Mouse (Mus musculus) hindlimb bud, embryonic 11.5 days (tissue): ENCODE measurements around the gene Shank2.

Experiments
- DNase-seq: peaks from one replicate; pipeline ENCODE4 v3.0.0-alpha.2; 2012; ENCODE audit warnings: low read depth, low spot score; ENCODE audit errors: extremely low spot score

Shank2 gene

DNA sequence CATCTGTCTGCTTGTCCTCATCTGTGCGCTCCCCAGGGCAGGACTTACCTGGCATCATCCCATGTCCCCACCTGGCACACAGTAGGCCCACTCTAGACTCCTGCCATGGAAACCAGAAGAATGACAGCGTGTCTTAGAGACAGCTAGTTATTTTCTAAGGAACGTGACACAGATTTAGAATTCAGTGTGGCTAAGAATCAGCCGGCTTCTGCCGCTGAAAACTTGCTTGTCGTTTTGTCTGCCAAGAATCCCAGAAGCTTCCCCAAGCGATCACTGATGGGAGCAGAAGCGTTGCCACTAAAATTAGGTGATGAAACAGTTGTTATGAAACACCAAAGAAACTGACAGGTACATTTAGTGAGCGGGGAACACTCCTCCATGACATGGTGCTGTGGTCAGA is 208.8 kb downstream of the Shank2 start:
- no peak for DNase-seq

DNA sequence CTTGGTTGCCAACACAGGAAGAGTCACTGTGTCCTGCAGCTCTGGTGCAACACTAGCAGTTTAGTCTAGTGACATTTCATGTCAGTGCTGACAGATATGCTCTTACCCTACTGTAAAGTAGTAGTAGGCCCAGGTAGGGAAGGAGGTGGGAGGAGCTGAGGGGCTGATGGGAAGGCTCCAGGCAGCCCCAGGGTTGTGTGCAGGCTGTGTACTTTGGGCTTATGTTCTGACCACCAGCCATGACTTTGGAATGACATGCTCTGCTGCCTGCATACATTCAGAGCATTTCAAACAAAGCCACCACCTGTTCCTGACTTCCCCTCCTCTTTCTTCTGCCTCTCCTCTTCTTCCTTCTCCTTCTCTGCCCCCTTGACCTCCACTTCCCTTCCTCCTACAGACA is 211.0 kb downstream of the Shank2 start:
- DNase-seq: no peak

DNA sequence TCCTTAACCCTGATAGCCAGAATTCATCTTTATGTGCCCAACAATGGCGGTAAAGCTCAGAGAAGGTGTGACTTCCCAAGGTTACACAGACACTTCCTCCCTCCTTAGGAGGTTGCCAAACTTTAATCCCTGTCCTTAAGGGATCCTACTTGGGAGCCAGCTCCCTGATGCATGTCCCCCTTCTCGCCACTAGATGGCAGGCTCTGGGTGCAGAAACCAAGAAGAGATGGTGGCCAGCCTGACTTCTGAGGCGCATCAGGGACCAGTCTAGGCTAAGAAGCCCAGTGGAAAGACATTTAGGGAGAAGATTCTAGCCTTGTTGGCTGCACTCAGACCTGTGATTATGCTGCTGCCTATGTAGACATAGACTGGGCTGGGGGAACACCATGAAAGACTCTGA is 215.5 kb downstream of the Shank2 start:
- peak; percentile 44 for DNase-seq

DNA sequence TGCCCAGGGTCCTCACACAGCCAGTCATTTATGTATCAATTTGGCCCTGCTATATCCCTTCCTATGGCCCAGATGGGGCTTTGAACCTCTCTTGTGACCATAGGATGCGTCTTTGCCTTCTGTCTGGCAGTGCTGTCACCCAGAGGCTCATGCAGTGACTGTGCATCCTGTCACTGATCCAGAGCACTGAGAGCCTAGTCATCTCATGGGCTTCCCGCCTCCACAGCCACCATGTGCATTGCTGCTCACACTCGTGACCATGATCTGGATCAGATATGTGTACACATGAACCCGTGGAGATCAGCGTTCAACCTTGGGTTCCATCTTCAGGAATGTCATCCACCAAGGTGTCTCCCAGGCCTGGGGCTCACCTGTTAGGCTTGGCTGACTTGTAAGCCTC is 227.0 kb downstream of the Shank2 start:
- DNase-seq: no peak

DNA sequence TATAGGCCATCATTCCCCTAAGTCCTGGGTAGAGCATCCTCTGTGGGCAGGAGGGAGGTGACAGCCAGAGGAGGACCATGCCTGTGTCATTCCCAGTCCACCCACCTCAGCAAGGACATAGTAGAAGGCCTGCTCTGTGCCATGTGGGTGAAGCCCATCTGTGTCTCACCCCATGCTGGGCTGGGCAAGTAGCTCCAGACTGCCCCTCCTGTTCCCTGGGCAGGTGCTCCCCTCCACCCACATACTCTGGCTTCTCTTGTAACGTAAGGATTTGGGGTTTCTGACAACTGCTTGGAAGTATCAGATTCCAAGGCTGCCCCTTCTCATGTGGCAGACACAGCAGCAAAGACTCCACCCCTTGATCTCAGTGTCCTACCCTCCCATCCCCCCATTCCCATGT is 227.7 kb downstream of the Shank2 start:
- no peak for DNase-seq

DNA sequence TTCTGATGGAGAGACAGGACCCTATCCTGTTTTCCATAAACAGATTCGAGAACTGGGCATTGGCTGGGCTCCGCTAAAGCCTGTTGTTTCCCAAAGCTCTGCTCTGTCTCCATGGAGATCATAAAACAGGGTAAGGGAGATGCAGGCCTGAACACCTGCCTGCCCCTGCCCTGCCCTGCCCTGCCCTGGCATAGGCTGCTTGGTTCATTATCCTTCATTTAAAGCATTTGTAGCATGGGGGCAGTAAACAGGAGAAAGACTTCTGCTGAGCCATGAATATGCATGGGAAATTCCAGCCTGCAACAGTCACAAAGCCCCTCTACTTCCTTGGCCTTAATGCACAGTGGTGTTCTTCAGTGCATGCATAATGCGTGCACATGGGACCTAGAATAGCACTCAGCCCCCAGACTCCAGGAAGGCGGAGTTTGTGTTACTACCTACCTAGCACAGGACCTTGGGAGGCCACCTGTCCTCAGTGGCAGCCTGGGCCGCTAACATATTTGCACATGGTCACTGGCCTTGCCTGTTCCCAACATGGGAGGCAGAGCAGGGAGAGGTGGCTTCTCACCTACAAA is 230.5 kb downstream of the Shank2 start:
- no peak for DNase-seq

DNA sequence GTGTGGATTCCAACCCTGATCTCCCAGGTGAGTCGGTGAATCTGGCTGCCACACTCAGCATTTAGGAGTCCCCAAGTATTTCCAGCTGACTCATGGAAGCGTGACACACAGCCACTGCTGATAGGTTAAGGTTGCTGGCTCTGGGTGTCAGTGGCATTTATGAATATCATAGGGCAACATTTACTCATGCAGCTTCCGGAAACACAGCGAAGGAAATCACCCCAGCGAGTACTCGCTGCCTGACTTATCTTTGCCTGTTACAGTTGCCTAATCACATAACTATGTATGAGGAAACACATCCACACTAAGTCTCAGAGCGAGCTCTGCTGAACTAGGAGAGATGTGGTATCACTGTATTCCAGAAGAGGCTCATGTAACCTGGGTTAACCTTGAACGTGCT is 231.8 kb downstream of the Shank2 start:
- no peak for DNase-seq

DNA sequence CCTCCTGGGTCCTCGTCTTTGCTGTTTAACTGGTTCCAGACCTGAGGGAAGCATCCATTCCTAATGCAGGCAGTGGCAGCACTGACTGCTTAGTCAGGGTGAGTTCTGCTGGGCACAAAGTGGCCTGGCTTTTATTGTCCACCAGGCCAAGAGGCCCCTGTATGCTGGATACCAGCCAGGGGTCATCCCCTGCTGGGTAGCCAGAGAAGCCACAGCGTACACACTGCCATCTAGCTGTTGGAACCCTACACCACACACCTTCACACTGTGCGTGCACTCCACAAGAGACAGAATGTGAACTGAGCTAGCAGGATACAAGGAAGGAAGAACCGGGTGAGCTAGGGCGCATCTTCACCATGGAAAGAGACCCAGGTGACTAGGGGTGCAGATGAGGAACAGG is 233.1 kb downstream of the Shank2 start:
- DNase-seq: no peak

DNA sequence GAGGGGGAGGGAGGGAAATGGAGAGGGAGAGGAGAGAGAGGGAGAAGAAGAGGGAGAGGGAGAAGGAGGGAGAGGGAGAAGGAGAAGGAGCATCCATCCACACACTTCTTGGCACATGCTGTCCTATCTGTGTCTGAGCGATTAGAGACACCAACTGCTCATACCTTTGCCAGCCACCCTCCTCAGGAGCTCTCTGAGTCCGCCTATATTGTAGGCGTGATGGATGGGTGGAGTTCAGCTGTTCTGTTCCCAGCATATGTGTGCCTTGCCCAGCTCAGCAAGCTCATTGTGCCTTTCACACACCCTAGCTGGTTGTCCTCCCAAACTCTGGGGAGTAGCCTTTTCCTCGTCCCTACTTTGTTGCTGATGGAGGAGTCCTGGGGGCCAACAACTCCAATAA is 233.8 kb downstream of the Shank2 start:
- DNase-seq: no peak

DNA sequence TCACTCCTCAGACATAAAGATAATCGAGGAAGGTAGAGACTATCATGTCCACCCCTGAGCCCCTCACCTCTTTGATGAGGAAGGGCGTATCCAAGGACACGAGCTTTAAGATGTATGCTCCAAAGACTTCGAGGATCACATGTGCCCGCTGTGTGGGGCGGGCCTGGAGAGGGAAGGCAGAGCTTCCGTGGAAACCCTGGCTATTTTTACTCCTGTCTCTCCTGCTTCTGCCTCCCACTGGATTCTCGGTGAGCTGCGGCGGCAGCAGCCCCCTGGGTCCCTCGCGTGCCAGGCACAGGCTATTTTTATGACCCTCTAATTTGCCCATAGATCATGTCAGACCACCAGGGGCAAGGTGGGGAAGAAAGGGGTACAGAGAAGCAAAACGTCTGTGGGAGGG is 235.1 kb downstream of the Shank2 start:
- no peak for DNase-seq

DNA sequence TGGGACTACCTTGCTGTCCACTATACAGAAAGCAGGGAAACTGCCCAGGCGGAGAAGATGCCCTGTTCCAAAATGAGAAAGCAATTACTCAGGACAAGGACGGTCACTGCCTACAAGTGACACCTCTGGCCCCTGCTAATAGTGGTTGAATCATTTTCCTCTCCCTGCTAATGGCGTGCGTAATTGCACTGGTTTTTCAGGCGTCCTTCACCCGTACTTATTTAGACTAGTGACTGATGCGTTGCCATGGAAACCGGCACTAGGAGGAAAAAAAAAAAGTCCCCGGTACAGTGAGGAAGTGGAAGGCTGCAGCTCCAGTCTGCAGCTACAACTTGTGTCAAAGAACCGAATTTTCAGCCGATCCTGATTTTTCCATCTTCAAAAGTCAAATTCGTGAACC is 236.7 kb downstream of the Shank2 start:
- DNase-seq: peak; percentile 20

DNA sequence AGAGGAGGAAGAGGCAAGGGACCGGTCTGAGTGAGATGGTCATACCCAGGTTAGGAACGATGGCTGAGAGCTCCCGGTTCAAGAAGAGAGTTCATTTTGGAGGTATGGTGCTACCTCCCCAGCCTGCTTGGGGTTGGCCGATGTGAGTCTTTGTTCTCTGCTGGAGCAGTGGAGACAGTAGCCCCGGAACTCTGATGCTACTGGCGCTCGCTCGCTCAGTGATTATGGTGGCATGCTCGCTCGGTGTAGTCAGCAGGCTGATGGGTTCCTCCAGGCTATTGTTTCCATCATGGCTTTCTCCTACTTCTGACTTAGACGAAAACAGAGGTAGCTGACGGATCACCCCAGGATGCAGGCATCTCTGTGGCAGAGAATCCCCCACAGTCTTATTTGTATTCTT is 237.3 kb downstream of the Shank2 start:
- DNase-seq: no peak

DNA sequence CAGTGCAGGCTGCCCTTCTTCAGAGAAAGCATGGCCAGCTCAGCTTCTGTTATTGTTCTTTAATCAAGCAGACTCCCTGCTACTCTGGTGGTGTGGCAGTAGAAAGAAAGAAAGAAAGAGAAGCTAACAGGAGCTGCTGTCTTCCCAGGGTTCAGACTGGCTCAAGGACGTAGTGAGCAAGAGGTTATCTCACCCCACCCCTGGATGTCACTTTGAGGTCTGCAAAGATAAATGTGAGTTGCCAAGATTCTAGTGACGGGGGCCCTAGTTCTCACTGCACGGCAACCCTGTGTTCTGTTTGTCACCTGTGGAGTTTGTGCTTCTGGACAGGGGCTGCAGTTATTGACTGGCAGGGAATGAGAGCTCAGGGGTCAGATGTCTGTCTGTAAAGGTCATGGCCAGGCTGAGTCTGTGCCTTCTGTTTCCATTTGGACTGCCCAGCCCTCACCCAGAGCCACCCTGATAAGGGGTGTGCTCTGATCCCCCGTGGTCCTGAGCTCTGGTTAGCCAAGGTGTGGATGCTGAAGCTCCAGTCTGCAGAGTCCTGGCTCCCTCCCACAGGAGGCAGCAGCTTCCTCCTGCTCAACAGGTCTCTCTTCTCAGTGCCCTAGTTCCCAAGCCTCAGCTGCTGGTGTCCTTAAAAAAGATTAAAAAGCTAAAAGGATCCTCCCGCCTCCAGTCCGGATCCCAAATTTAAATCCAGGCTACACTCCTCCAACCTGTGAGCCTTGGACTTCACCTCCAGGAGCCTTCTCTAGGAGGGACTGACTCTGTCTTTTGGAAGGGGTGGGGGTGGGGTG is 238.0 kb downstream of the Shank2 start:
- DNase-seq: no peak

DNA sequence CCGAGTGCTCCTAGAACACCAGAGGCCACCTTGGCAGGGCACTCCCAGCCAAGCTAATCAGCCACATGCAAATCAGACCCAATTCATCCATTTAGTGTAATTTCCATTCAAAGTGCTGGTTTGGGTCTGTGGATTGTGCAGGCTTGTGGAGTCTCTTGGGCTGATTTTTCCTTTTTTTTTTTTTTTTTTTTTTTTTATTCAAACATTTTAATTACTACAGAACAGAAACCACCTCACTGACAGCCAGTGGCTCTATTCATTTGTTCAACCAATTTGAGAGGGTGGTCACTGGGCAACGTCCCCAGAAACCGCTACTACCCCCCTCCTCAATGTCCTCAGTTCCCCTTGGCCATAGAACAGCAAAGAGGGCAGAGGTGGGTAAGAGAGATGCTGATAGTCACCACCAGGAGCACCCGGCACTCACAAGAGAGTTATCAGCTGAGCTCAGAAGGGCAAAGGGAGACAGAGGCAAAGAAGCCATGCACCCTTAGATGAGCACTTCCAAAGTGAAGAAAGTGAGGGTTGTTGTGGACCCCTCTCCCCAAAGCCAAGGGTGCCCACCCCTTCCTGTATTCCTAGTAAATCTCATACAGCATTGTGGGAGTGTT is 239.1 kb downstream of the Shank2 start:
- no peak for DNase-seq

DNA sequence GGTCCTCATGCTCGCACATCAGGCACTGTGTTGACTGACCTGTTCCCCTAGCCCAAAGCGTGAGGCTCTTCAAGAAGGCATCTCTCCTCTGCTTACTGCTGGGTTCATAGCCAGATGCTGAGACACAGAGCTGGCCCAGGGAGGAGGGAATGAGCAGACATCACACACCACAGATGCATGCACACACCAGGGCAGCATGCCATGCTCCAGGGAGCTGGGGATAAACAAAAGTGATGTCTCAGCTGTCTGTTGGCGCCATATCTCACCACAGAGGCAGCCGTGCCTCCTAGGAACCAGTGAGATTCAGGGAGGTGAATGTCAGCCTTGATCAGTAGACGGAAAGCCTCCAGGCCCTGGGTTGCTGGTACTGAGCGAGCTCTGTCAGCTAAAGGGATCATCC is 242.5 kb downstream of the Shank2 start:
- no peak for DNase-seq

DNA sequence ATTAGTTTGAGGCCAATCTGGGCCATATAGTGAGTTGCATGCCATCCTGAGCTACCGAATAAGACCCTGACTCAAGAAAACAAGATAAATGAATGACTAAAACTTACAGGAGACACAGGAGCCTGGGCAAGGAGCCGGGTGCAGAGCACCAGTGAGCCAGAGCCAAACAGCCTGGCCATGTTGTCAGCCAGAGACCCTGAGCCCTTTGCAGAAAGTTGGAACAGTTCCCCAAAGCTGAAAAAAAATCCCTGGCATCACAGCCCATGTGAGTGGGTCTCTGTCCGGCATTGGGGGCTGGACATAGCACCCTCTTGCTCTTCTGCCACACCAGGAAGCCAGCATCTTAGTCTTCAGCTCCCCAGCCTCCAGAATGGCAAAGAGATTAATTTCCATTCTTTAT is 244.5 kb downstream of the Shank2 start:
- DNase-seq: no peak

DNA sequence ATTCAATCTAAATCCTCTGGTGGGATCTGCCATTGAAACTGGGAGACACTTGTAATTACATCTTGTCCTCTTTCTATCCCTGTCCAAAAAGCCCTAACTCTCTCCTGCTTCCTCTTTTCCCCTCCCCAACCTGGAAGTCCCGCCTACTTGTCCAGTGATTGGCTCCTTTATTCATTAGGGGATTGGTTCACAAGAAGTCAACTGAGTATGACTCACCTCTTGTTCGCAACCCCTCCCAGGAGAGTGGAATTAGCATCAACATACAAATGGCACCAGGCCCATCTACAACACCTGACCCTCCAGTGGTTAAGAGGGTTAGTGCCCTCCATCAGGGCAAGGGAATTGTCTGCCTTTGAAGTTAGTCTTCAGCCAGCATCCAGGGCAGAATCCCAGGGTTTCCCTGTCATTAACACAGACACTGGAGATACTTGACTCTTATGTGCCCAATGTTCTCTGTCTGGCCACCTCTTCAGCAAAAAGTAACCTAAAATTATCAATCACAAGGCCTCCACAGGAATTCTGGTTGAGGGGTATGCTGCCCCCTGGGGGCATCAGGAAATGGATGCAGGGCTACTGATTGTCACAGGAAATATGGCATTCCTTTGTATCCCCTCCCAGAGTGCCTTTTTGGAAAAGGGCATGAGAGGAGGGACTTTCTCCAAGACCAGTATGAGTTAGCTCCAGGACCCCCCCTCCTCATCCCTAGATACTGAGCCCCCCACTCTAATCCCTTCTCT is 247.1 kb downstream of the Shank2 start:
- DNase-seq: no peak

DNA sequence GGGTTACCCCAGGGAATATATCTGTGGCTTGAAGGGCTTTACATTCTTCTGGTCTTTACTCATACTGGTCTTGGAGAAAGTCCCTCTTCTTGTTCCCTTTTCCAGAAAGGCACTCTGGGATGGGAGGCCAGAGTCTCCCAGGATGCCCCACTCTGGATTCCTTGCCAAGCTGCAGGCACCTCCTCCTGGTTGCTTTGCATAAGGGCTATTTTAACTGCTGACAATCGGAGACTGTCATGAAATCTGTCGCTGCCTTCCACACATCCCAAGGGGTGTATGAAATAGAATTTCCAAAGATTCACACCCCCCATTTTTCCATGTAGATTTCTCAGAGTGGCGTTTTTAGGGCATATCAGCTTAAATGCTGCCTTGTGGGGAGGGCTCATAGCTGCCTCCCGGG is 249.1 kb downstream of the Shank2 start:
- DNase-seq: no peak

DNA sequence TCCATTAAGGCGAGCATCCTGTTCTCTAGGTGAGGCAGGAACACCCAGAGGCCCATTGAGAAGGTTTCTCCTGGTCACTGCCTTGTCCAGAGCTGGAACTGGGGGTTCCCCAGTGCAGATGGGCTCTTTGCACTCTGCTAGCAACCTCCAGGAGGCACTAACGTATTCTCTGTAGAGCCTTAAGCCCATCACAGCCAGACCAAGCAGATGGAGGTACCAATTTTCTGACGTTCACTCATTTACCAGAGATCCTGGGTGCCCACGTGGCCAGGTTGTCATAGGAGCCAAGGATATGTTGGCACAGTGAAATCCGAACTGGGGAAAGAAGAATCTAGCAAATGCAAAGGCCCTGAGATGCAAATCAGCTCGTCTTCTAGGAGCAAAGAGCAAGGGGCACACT is 249.5 kb downstream of the Shank2 start:
- DNase-seq: no peak

DNA sequence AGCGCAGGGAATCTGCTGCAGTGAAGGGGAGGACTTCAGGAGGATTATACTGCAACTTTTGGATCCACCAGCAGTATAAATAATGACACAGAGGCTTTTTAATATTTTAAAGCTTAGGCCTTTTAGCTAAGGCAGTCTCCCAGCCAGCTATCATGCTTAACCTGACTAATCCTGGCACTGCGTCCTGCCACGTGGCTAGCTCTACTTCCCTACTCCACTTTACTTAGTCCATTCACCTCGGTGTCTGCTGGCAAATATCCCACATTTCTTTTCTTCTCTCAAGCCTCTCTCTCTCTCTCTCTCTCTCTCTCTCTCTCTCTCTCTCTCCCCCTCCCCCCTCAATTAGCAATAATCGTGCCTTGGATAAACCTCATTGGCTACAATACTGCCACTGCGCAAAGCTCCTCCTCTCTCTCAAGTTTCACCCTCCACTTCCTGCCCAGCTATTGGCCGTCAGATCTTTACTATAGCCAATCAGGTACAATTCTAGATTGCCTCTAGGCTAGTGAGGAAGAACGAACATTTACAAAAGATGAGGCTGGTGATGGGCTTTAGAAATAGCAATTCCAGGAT is 253.0 kb downstream of the Shank2 start:
- no peak for DNase-seq

DNA sequence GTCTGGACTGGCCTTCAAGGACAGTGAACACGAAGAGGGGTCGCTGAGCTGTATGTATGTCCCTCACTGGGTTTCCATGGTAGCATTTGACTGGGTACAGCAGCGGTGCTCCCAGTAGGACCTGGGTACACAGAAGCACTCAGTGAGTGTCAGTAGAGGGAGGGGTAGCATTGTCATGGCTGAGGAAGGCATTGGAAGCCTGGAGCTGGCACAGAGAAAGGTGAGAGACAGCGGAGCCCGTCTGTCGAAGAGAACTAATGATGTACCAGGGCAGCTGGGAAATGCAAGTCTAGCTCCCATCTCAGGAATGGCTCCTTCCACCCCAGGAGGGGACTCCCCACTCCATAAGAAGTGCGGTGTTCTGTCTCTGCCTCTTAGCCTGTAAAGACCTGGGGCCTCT is 256.1 kb downstream of the Shank2 start:
- no peak for DNase-seq

DNA sequence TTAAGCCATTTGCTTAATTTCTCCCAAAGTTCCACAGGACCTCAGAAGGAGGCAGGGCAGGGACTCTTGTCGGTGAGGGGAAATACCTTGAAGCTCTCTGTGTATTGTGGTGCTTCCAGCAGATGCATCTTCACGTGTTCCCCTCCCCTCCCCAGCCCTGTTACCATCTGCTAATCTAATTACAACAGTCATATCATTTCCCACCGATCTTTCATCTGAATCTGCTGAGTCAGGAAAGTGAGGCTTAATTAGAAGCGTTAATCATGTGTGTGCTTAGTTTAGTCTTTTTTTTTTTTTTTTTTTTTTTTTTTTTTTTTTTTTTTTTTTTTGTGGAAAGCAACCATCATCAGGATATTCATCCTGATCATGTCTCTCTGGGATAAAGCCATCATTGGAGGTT is 256.6 kb downstream of the Shank2 start:
- no peak for DNase-seq
